Mouse (Mus musculus): ENCODE measurements at regions not wholly inside any gene's neighbourhood (a gene's known extent, or its start where the extent isn't known, plus 50 kb on each side); places are given as distances from the start of the nearest gene placed in this dataset.
A peak's percentile ranks its signal among the peaks of the same experiment; 100 is the strongest.
"Not testable (repeated sequence)": the region's sequence is repeated elsewhere in the genome, so short reads cannot be mapped to it uniquely, and the experiment has no call there.

GRCm38 (mm10) chr9:3116311-3116710 is 79.6 kb downstream of the Gm10715 start:
- 92% methylated on average over 20 of the region's 20 CpGs for WGBS

GRCm38 (mm10) chr9:3161181-3161580 is 124.5 kb downstream of the Gm10715 start:
- Histone ChIP-seq H3K9ac (no peak overlapping the region), H3K27ac (no peak overlapping the region), H3K9me3 (peaks cover 36% of the 10 kb centered on the region), H3K36me3 (no peaks in the 10 kb centered on the region), H3K4me2 (replicated peaks) (no peak overlapping the region), H3K4me1 (no peaks in the 10 kb centered on the region), H3K4me3 (no peak overlapping the region), H3K27me3 (no peaks in the 10 kb centered on the region)
- no peak for ATAC-seq (ENCODE audit: insufficient number of reproducible peaks, insufficient read depth, low FRiP score, low TSS enrichment)

More at GRCm38 (mm10) chr9:3116311-3116710, 79.6 kb downstream of the Gm10715 start:
- not testable (repeated sequence) for H3K4me2 ChIP-seq (replicated peaks); H3K27me3 ChIP-seq; H3K36me3 ChIP-seq; ATAC-seq (ENCODE audit: insufficient number of reproducible peaks, insufficient read depth, low FRiP score, low TSS enrichment); H3K9ac ChIP-seq; H3K27ac ChIP-seq; H3K4me1 ChIP-seq; H3K4me3 ChIP-seq
- H3K9me3 ChIP-seq = peaks cover 15% of the 10 kb centered on the region

GRCm38 (mm10) chr9:3184343-3184742 is 147.7 kb downstream of the Gm10715 start:
- Histone ChIP-seq H3K27ac (no peak overlapping the region), H3K9me3 (peaks cover 26% of the 10 kb centered on the region), H3K27me3 (no peaks in the 10 kb centered on the region), H3K36me3 (no peaks in the 10 kb centered on the region), H3K4me3 (no peak overlapping the region), H3K4me1 (no peaks in the 10 kb centered on the region), H3K4me2 (replicated peaks) (no peak overlapping the region), H3K9ac (no peak overlapping the region)
- no peak for ATAC-seq (ENCODE audit: insufficient number of reproducible peaks, insufficient read depth, low FRiP score, low TSS enrichment)

GRCm38 (mm10) chr9:3199151-3200018 is 135.6 kb upstream of the Alkbh8 start:
- Histone ChIP-seq H3K9ac (no peak overlapping the region), H3K36me3 (no peaks in the 10 kb centered on the region), H3K4me1 (no peaks in the 10 kb centered on the region), H3K9me3 (peaks cover 18% of the 10 kb centered on the region), H3K4me2 (replicated peaks) (no peak overlapping the region), H3K4me3 (no peak overlapping the region), H3K27me3 (no peaks in the 10 kb centered on the region), H3K27ac (no peak overlapping the region)
- no peak for ATAC-seq (ENCODE audit: insufficient number of reproducible peaks, insufficient read depth, low FRiP score, low TSS enrichment)
- WGBS = 36% methylated on average over 33 of the region's 33 CpGs

GRCm38 (mm10) chr9:3200019-3200347 is 135.0 kb upstream of the Alkbh8 start:
- H3K27me3 ChIP-seq; ATAC-seq (ENCODE audit: insufficient number of reproducible peaks, insufficient read depth, low FRiP score, low TSS enrichment); H3K4me1 ChIP-seq; H3K4me3 ChIP-seq; H3K9ac ChIP-seq; H3K4me2 ChIP-seq (replicated peaks); H3K27ac ChIP-seq; H3K36me3 ChIP-seq: not testable (repeated sequence)
- 59% methylated on average over 16 of the region's 16 CpGs for WGBS
- H3K9me3 ChIP-seq = peaks cover 18% of the 10 kb centered on the region

- H3K4me2 ChIP-seq (replicated peaks); H3K4me3 ChIP-seq; H3K27ac ChIP-seq; H3K4me1 ChIP-seq; ATAC-seq (ENCODE audit: insufficient number of reproducible peaks, insufficient read depth, low FRiP score, low TSS enrichment); H3K36me3 ChIP-seq; H3K9ac ChIP-seq; H3K27me3 ChIP-seq: not testable (repeated sequence)
- WGBS = 100% methylated on average over 1 of the region's 1 CpGs
- peaks cover 11% of the 10 kb centered on the region; the same call in 1 of the 2 replicates for H3K9me3 ChIP-seq
Measured at GRCm38 (mm10) chr9:3208120-3208519, 126.8 kb upstream of the Alkbh8 start.

- H3K27ac ChIP-seq = no peak overlapping the region
- H3K4me2 ChIP-seq (replicated peaks) = no peak overlapping the region
- no peaks in the 10 kb centered on the region for H3K4me1 ChIP-seq
- whole genome bisulfite sequencing = 61% methylated on average over 10 of the region's 10 CpGs
- peaks cover 32% of the 10 kb centered on the region for H3K9me3 ChIP-seq
- no peaks in the 10 kb centered on the region for H3K27me3 ChIP-seq
- H3K9ac ChIP-seq = no peak overlapping the region
- H3K4me3 ChIP-seq = no peak overlapping the region
- no peaks in the 10 kb centered on the region for H3K36me3 ChIP-seq
- peak; percentile 100 for ATAC-seq (ENCODE audit: insufficient number of reproducible peaks, insufficient read depth, low FRiP score, low TSS enrichment)
Measured at GRCm38 (mm10) chr9:3258396-3259300, 76.3 kb upstream of the Alkbh8 start.

- peaks cover 32% of the 10 kb centered on the region for H3K9me3 ChIP-seq
- no peak overlapping the region for H3K4me3 ChIP-seq
- no peaks in the 10 kb centered on the region for H3K36me3 ChIP-seq
- no peaks in the 10 kb centered on the region for H3K4me1 ChIP-seq
- H3K4me2 ChIP-seq (replicated peaks) = no peak overlapping the region
- WGBS = 78% methylated on average over 5 of the region's 5 CpGs
- no peak for ATAC-seq (ENCODE audit: insufficient number of reproducible peaks, insufficient read depth, low FRiP score, low TSS enrichment)
- no peak overlapping the region for H3K27ac ChIP-seq
- H3K9ac ChIP-seq = no peak overlapping the region
- H3K27me3 ChIP-seq = no peaks in the 10 kb centered on the region
Measured at GRCm38 (mm10) chr9:3260181-3260580, 74.8 kb upstream of the Alkbh8 start.

- Histone ChIP-seq H3K9me3 (peaks cover 32% of the 10 kb centered on the region), H3K4me2 (replicated peaks) (no peak overlapping the region), H3K27me3 (no peaks in the 10 kb centered on the region), H3K9ac (no peak overlapping the region), H3K36me3 (no peaks in the 10 kb centered on the region), H3K4me3 (no peak overlapping the region), H3K4me1 (no peaks in the 10 kb centered on the region), H3K27ac (no peak overlapping the region)
- no peak for ATAC-seq (ENCODE audit: insufficient number of reproducible peaks, insufficient read depth, low FRiP score, low TSS enrichment)
- WGBS = 83% methylated on average over 2 of the region's 2 CpGs
Measured at GRCm38 (mm10) chr9:3260860-3261259, 74.1 kb upstream of the Alkbh8 start.

GRCm38 (mm10) chr9:3264467-3264866 is 70.5 kb upstream of the Alkbh8 start:
- Histone ChIP-seq H3K27me3 (no peaks in the 10 kb centered on the region), H3K9ac (no peak overlapping the region), H3K9me3 (peaks cover 25% of the 10 kb centered on the region), H3K4me1 (no peaks in the 10 kb centered on the region), H3K27ac (no peak overlapping the region), H3K36me3 (no peaks in the 10 kb centered on the region), H3K4me2 (replicated peaks) (no peak overlapping the region), H3K4me3 (no peak overlapping the region)
- ATAC-seq (ENCODE audit: insufficient number of reproducible peaks, insufficient read depth, low FRiP score, low TSS enrichment) = no peak

- WGBS = 84% methylated on average over 8 of the region's 8 CpGs
- not testable (repeated sequence) for ATAC-seq (ENCODE audit: insufficient number of reproducible peaks, insufficient read depth, low FRiP score, low TSS enrichment); H3K27me3 ChIP-seq; H3K27ac ChIP-seq; H3K9ac ChIP-seq; H3K4me3 ChIP-seq; H3K36me3 ChIP-seq; H3K4me1 ChIP-seq; H3K4me2 ChIP-seq (replicated peaks); H3K9me3 ChIP-seq
Measured at GRCm38 (mm10) chr9:3280496-3280895, 54.4 kb upstream of the Alkbh8 start.

GRCm38 (mm10) chr9:3281906-3282305 is 53.0 kb upstream of the Alkbh8 start:
- H3K27ac ChIP-seq; H3K9ac ChIP-seq; H3K4me1 ChIP-seq; H3K9me3 ChIP-seq; H3K4me2 ChIP-seq (replicated peaks); ATAC-seq (ENCODE audit: insufficient number of reproducible peaks, insufficient read depth, low FRiP score, low TSS enrichment); H3K27me3 ChIP-seq; H3K36me3 ChIP-seq; H3K4me3 ChIP-seq: not testable (repeated sequence)
- WGBS = 92% methylated on average over 3 of the region's 3 CpGs
